In the genomic region with DNA sequence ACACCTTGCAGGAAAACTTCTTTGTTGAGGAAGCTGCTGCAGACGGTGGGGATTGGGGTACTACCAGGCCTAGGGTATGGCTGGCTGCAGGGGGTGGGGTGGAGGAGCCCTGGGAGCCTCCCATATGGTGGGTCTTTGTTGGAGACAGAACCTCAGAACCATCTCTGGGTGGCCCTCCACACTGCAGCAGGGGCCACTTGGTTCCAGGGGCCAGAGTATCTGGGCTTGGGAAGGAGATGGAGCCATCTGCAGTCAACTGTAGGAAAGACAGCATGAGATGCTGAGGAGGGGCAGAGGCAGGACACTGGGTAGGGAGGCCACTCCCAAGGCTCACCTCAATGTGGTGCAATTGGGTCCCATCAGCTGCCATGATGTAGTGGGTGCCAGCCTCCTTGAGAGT, we compare ENCODE assay signal across 14 mouse cellular contexts. TPM values are rescaled to one million over a fixed set of nuclear protein-coding genes. Genes with fewer than 3 reads are reported as not detected.
A peak's percentile ranks its signal among the peaks of the same experiment; 100 is the strongest.
DNase-seq lines count a peak whose midpoint lies in the region; ATAC-seq and TF ChIP-seq lines count a peak whose summit lies in the region.
"Had no signal": no experiment of that assay in that cellular context is flagged by ENCODE, and none has a peak within 500 bp of the region (broad histone marks: within the 10 kb centered on the region; RNA-seq: fewer than 3 reads in every experiment).

No protein-coding gene starts in this region.

- no peak for ATAC-seq in kidney, postnatal 0 days (replicated peaks; ENCODE audit: low FRiP score, low read depth)
- ATAC-seq in midbrain, embryonic 13.5 days = peak; percentile 31; the same call in 1 of the 2 replicates
- ATAC-seq in midbrain, embryonic 16.5 days = no peak
- ATAC-seq: forebrain, embryonic 16.5 days; inflammation-experienced regulatory T-cells, adult 6 months had no signal

- H3K4me2 ChIP-seq in kidney, postnatal 0 days (ENCODE audit: low read length) = no peak overlapping the region
- H3K4me2 ChIP-seq in midbrain, embryonic 13.5 days (replicated peaks) = no peak overlapping the region
- no peak overlapping the region for H3K4me2 ChIP-seq in midbrain, embryonic 16.5 days (ENCODE audit: low read length)
- H3K4me2 ChIP-seq: embryonic facial prominence, embryonic 15.5 days had no signal

- H3K9me3 ChIP-seq in kidney, postnatal 0 days (replicated peaks; ENCODE audit: low read length) = no peaks in the 10 kb centered on the region
- H3K9me3 ChIP-seq in midbrain, embryonic 13.5 days = no peaks in the 10 kb centered on the region
- no peaks in the 10 kb centered on the region for H3K9me3 ChIP-seq in midbrain, embryonic 16.5 days (replicated peaks; ENCODE audit: control insufficient read depth, low read length, poor library complexity, severe bottlenecking)
- H3K9me3 ChIP-seq: embryonic facial prominence, embryonic 15.5 days had no signal

- no peak overlapping the region for H3K4me3 ChIP-seq in kidney, postnatal 0 days (replicated peaks; ENCODE audit: low read depth, low read length)
- no peak overlapping the region for H3K4me3 ChIP-seq in midbrain, embryonic 13.5 days (replicated peaks)
- no peak overlapping the region for H3K4me3 ChIP-seq in midbrain, embryonic 16.5 days (ENCODE audit: low read depth, low read length)
- H3K4me3 ChIP-seq: embryonic facial prominence, embryonic 15.5 days had no signal

- H3K4me1 ChIP-seq in kidney, postnatal 0 days (replicated peaks; ENCODE audit: insufficient read depth, low read length) = no peaks in the 10 kb centered on the region
- no peaks in the 10 kb centered on the region for H3K4me1 ChIP-seq in midbrain, embryonic 13.5 days (replicated peaks)
- no peaks in the 10 kb centered on the region for H3K4me1 ChIP-seq in midbrain, embryonic 16.5 days (ENCODE audit: control insufficient read depth, insufficient read depth, low read length)
- H3K4me1 ChIP-seq: embryonic facial prominence, embryonic 15.5 days had no signal

- peak; percentile 36; the same call in 1 of the 2 replicates for TF ChIP-seq CTCF in kidney, postnatal 0 days (IDR thresholded peaks at IDR 0.05; ENCODE audit: low read depth)

- peak; percentile 93 for DNase-seq in heart, adult 11 months
- no peak for DNase-seq in heart, postnatal 36 days
- no peak for DNase-seq in kidney, postnatal 0 days (ENCODE audit: low spot score)
- no peak for DNase-seq in kidney, postnatal 10 days
- no peak for DNase-seq in thymus, postnatal 14 days
- DNase-seq: adrenal gland, adult 8-10 months; cerebellum, adult 18-20 months; thymus, postnatal 4 days had no signal

- H3K9ac ChIP-seq in kidney, postnatal 0 days (ENCODE audit: low read depth, low read length) = no peak overlapping the region
- no peak overlapping the region for H3K9ac ChIP-seq in midbrain, embryonic 13.5 days (replicated peaks)
- H3K9ac ChIP-seq in midbrain, embryonic 16.5 days (ENCODE audit: low read depth, low read length) = no peak overlapping the region
- H3K9ac ChIP-seq: embryonic facial prominence, embryonic 15.5 days had no signal

- 75% methylated on average over 1 of the region's 1 CpGs for WGBS in kidney, postnatal 0 days
- WGBS in midbrain, embryonic 13.5 days = 84% methylated on average over 1 of the region's 1 CpGs
- WGBS in midbrain, embryonic 16.5 days = 79% methylated on average over 1 of the region's 1 CpGs

- intact Hi-C loops in heart, postnatal 36 days (cut with DNase I) = loop anchor here (5.0 kb wide), 1 partner anchor 62 kb away; a partner anchor contains a TSS

- no peak overlapping the region for H3K27ac ChIP-seq in kidney, postnatal 0 days
- H3K27ac ChIP-seq in midbrain, embryonic 13.5 days = no peak overlapping the region
- H3K27ac ChIP-seq in midbrain, embryonic 16.5 days (ENCODE audit: low read length) = no peak overlapping the region
- H3K27ac ChIP-seq: embryonic facial prominence, embryonic 15.5 days had no signal

- H3K27me3 ChIP-seq in kidney, postnatal 0 days (ENCODE audit: insufficient read depth, low read length) = no peaks in the 10 kb centered on the region
- H3K27me3 ChIP-seq in midbrain, embryonic 13.5 days = no peaks in the 10 kb centered on the region
- H3K27me3 ChIP-seq in midbrain, embryonic 16.5 days (ENCODE audit: control insufficient read depth, insufficient read depth, low read depth, low read length) = no peaks in the 10 kb centered on the region
- H3K27me3 ChIP-seq: embryonic facial prominence, embryonic 15.5 days had no signal

- H3K36me3 ChIP-seq in kidney, postnatal 0 days (ENCODE audit: insufficient read depth, low read length) = peaks cover 89% of the 10 kb centered on the region
- H3K36me3 ChIP-seq in midbrain, embryonic 13.5 days = peaks cover 100% of the 10 kb centered on the region
- H3K36me3 ChIP-seq in midbrain, embryonic 16.5 days (ENCODE audit: control insufficient read depth, insufficient read depth, low read length) = peaks cover 84% of the 10 kb centered on the region

RNA-seq across cellular contexts. Expression of a gene that starts 15.5 kb away (rescaled TPM):
- total RNA-seq in heart, postnatal 36 days (2021) = 10 to 100 TPM; 34.1 to 34.5 TPM
- 70.0 and 76.5 TPM in 2 replicates for polyA plus RNA-seq in kidney, postnatal 0 days (2015; fragmentation: Nextera tagmentation; extraction: Ambion mirVana)
- polyA plus RNA-seq in midbrain, embryonic 13.5 days (2015; fragmentation: Nextera tagmentation; extraction: Ambion mirVana) = 98.1 and 108 TPM in 2 replicates
- 78.9 and 85.6 TPM in 2 replicates for polyA plus RNA-seq in midbrain, embryonic 16.5 days (2015; fragmentation: Nextera tagmentation; extraction: Ambion mirVana)

RNA-seq across cellular contexts. Expression of a gene that starts 16.9 kb away (rescaled TPM):
- 10 to 100 TPM in 1 of 2 experiments, 1 to 10 TPM in 1; 8.5 to 10.0 TPM for total RNA-seq in heart, postnatal 36 days (2021)
- 7.5 and 7.6 TPM in 2 replicates for polyA plus RNA-seq in kidney, postnatal 0 days (2015; fragmentation: Nextera tagmentation; extraction: Ambion mirVana)
- polyA plus RNA-seq in midbrain, embryonic 13.5 days (2015; fragmentation: Nextera tagmentation; extraction: Ambion mirVana) = 13.5 and 15.1 TPM in 2 replicates
- 16.2 and 16.9 TPM in 2 replicates for polyA plus RNA-seq in midbrain, embryonic 16.5 days (2015; fragmentation: Nextera tagmentation; extraction: Ambion mirVana)

RNA-seq across cellular contexts. Expression of a gene that starts 37.1 kb away (rescaled TPM):
- 10 to 100 TPM; 40.3 to 46.3 TPM for total RNA-seq in heart, postnatal 36 days (2021)
- polyA plus RNA-seq in kidney, postnatal 0 days (2015; fragmentation: Nextera tagmentation; extraction: Ambion mirVana) = 43.9 and 45.4 TPM in 2 replicates
- 69.1 and 96.1 TPM in 2 replicates for polyA plus RNA-seq in midbrain, embryonic 13.5 days (2015; fragmentation: Nextera tagmentation; extraction: Ambion mirVana)
- polyA plus RNA-seq in midbrain, embryonic 16.5 days (2015; fragmentation: Nextera tagmentation; extraction: Ambion mirVana) = 83.9 and 84.4 TPM in 2 replicates
- total RNA-seq: megakaryocyte-erythroid progenitor cell, adult 5-6 weeks had no signal

RNA-seq across cellular contexts. Expression of a gene that starts 45.9 kb away (rescaled TPM):
- under 1 TPM; 0.87 to 0.97 TPM for total RNA-seq in heart, postnatal 36 days (2021)
- 1.7 and 1.9 TPM in 2 replicates for polyA plus RNA-seq in kidney, postnatal 0 days (2015; fragmentation: Nextera tagmentation; extraction: Ambion mirVana)
- polyA plus RNA-seq in midbrain, embryonic 13.5 days (2015; fragmentation: Nextera tagmentation; extraction: Ambion mirVana) = 17.2 and 19.5 TPM in 2 replicates
- 26.7 and 28.0 TPM in 2 replicates for polyA plus RNA-seq in midbrain, embryonic 16.5 days (2015; fragmentation: Nextera tagmentation; extraction: Ambion mirVana)
